Mouse (Mus musculus): ENCODE measurements around the gene Chrnb4.

Gene Chrnb4

GRCm38 (mm10) chr9:54980674-54981073, 67.9 kb downstream of the Chrnb4 start, which contains the start of gene Chrna5:
Chrna5 (plus strand) TSS chr9:54980880.
- POLR2A ChIA-PET = interaction anchor here in 3 of 4 experiments (0.7 to 1.7 kb wide), 16 partner anchors 10 to 1094 kb away, joined by 3 to 5 read pairs (median 3); partner anchors contain the start of genes AY074887 (in 2 of the 3), Psma4 (in 2 of the 3), Chrnb4 (in 1 of the 3) and Hykk (in 1 of the 3)

More at GRCm38 (mm10) chr9:54980674-54981073, 67.9 kb downstream of the Chrnb4 start, which contains the start of gene Chrna5:
- CTCF ChIA-PET = interaction anchor here in 3 of 4 experiments (1.0 to 1.5 kb wide), 4 partner anchors 130 to 159 kb away, joined by 3 to 5 read pairs (median 4); no protein-coding TSS in a partner anchor
